Mouse (Mus musculus) spleen, postnatal 36 days (tissue): ENCODE results near the gene Med16.
A peak's percentile ranks its signal among the peaks of the same experiment; 100 is the strongest.

Experiments
- DNase-seq, 2 experiments: peaks; one replicate each; pipeline ENCODE4 v3.0.0; 2022; ENCODE audit warnings: low spot score in 2 of 2, mixed read lengths in 1 of 2

The Med16 gene

DNA sequence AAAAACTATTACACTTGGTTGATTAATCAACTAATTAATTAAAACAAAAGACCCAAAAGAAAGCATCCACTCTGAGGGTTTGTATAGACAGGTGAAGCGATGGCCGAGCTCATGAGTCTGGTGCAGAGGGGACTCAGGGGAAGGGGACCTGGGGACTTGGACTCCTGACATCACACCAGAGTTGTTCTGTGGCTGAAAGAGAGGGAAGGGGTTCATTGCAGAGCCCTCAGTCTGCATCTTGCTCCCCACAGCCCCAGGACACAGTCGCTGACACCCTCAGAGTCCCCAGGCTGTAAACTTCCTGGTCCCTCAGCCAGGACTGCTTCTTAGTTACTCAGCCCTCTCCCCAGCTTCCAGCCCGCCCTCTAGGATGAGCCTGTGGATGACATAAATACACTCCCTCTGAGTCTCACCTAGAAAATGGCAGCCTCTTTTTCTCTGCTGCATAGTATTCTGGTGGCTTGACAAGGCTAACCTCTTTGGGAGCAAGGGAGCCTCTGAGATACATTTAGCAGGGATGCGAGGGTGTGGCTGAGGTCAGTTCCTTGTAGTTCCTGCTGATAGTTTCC is 8.9 kb upstream of the Med16 start:
- DNase-seq, result no peak

- peak; percentile 85 to 87 for DNase-seq
Measured at GRCm38 (mm10) chr10:79916808-79917531, 8.2 kb upstream of the Med16 start, which contains the start of gene Kiss1r. Gene Kiss1r, plus strand, starts transcription at chr10:79916971.

DNA sequence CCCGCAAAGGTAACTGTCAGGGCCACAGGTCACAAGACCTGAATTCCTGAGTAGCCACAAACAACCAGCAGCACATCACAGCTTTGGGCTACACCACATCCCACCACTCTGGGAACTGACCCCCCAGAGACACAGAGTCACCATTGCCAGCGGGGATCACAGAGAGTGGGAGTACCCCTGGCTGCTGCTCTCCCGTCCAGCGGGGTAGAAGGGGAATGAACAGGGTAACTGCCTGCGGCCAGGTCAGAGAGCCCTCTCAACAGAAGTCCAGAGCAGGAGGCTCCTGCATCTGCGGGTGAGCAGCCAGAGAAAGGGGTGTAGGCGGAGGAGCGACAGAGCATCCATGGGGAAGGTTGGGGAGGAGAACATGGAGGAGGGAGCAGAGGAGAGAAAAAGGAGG is 7.4 kb upstream of the Med16 start:
- DNase-seq, result no peak

- no peak for DNase-seq
Measured at GRCm38 (mm10) chr10:79914948-79915596, 6.3 kb upstream of the Med16 start.

DNA sequence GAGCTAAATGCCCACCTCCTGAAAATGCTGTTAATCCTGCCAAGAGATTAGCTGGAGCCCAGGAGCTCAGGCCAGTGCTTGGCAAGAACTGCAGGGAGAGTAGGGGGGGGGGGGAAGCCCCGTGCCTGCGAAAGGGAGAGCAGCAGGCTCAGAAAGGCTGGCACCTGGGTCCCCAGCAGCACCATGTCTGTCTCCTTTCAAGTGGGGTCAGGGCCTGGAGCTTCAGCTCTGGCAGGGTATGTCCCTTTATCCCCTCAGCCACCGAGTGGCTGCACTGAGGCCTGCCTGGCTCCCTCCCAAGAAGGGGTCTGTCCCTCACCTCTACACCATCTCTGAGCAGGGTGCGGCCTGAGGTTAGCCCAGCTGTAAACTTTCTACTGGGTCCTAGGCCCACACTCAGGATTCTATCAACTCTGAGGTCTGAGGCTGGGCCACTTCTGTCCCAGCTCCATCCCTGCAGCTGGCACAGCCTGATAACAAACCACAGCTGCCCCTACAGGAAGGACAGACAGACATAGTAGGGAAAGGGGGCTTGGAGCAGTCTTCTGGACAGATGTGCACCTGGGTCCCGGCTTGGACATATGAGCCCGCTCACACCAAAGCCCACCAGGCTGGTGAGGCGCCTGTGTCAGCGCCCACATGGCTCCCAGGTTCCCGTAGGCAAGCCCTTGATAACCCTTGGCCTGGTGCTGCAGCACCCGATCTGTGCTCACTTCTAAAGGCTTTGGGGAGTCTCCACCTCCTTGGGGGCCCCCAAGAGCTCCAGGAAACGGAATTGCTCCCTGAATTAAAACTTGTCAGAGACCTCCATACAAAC is 5.6 kb upstream of the Med16 start:
- no peak for DNase-seq

- DNase-seq, result no peak
Measured at GRCm38 (mm10) chr10:79912412-79912811, 3.7 kb upstream of the Med16 start.

GRCm38 (mm10) chr10:79910556-79910955 is 1.8 kb upstream of the Med16 start, which contains the start of gene Gm26602:
Gene Gm26602, plus strand, starts transcription at chr10:79910856.
- no peak for DNase-seq

GRCm38 (mm10) chr10:79909092-79909922 is 584 bp upstream of the Med16 start:
- DNase-seq, result peak; percentile 47 to 62

DNA sequence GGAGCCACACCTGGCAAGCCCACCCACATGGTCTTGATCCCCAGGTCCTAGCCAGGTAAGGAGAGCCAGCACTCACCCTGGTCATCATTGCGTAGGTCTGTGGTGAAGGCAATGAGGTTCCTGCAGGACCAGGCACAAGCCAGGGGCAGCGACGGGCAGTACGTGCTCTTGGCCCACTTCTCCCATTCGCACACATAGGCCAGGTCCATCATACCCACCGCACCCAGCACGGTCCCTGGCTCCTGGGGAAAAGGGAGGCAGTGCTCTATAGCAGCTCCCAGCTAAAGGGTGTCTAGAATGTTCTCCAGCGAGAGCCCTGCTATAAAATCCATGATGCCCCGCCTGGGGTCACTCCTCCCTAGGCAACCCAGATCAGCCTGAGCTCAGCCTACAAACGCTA is 1.3 kb downstream of the Med16 start:
- DNase-seq, result no peak

- DNase-seq, result no peak
Measured at GRCm38 (mm10) chr10:79906712-79907111, 2.0 kb downstream of the Med16 start.

GRCm38 (mm10) chr10:79900951-79901410 is 7.7 kb downstream of the Med16 start:
- no peak for DNase-seq

- peak; percentile 51 to 56 for DNase-seq
Measured at GRCm38 (mm10) chr10:79897316-79898245, 11.1 kb downstream of the Med16 start.

GRCm38 (mm10) chr10:79896814-79897213 is 11.9 kb downstream of the Med16 start:
- no peak for DNase-seq

- no peak for DNase-seq
Measured at GRCm38 (mm10) chr10:79896306-79896705, 12.4 kb downstream of the Med16 start.

- peak; percentile 70 to 79 for DNase-seq
Measured at GRCm38 (mm10) chr10:79892451-79893118, 16.1 kb downstream of the Med16 start.

- no peak for DNase-seq
Measured at GRCm38 (mm10) chr10:79890670-79891069, 18.1 kb downstream of the Med16 start, which contains the start of gene Cfd. Gene Cfd, plus strand, starts transcription at chr10:79890853.

- DNase-seq, result no peak
Measured at GRCm38 (mm10) chr10:79889386-79889785, 19.3 kb downstream of the Med16 start.

DNA sequence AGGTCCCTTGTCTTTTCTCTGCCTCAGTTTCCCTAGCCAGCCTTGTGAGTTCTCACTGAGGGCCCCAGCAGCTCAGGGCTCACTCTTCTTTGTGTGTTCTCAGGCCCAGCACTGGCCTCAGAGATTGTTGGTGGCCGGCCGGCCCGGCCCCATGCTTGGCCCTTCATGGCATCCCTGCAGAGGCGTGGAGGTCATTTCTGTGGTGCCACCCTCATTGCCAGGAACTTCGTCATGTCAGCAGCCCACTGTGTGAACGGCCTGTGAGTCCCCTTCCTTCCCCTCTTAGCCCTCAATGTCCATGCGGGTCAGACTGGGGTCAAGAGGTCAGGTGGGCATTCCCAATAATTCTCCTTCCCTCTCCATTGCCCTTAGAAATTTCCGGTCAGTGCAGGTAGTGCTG is 22.1 kb downstream of the Med16 start:
- no peak for DNase-seq

DNA sequence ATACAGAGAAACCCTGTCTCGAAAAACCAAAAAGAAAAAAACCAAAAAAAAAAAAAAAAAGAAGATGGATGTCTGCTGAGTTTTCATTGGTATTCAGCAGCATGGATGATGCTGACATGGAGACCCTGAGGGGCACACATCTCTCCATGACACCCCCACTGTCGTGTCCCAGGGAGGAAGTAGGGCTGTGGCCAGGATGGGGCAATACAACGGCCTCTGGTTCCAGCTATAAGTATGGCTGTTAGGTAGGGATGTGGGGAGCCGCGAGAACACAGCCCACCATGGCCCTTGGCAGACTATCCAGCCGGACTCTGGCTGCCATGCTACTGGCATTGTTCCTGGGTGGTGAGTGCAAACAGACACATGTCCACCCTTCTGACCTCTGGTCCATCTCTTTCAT is 22.7 kb downstream of the Med16 start, which contains the start of gene Elane:
Gene Elane, plus strand, starts transcription at position 194 of the 400 bp plus-strand sequence.
- no peak for DNase-seq
